Mouse (Mus musculus): ENCODE measurements at regions not wholly inside any gene's neighbourhood (a gene's known extent, or its start where the extent isn't known, plus 50 kb on each side); places are given as distances from the start of the nearest gene placed in this dataset.

GRCm38 (mm10) chr8:91876161-91876560, 74.3 kb upstream of the Irx3 start:
- DNase-seq (ENCODE audit: low spot score), result no peak

GRCm38 (mm10) chr8:91873232-91873631, 71.4 kb upstream of the Irx3 start:
- DNase-seq (ENCODE audit: low spot score), result no peak

DNA sequence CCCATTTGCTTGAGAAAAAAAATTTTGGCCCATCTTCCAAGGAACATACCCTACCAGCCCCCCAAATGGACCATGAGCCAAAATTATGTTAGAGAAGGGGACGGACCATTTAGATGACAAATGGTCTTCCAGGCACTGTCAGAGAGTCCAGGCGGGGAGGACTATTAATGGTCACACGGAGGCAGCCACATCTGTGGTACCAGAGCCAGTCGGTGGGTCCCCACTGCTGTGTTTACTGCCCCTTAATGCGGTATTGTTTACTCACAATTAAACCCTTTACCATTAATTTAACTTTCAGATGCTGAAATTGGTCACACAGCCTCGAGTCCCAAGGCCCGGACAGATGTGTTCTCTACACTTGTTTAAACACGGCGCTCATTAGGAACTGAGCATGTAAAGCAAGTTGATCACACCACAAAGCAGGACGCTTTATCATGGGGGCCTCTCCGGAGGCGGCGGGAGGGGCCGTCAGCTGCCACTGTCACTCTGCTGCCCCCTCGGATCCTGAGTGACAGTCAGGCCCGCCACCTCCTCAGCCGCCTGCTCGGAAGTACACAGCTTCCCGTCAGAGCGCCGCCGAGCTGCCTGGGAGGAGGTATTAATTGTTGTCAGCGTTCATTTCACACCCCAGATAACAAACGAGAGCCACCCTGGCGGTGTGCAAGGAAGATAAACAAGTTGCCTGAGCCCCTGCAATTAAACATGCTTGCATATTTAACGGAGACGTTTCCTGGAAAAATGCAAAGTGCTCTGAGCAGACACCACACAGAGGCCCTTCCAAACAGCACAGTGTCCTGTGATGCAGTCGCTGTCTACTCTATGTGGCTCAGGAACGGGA, 70.6 kb upstream of the Irx3 start:
- no peak for DNase-seq (ENCODE audit: low spot score)

- no peak for DNase-seq (ENCODE audit: low spot score)
Observed at GRCm38 (mm10) chr8:91867069-91867468, 65.2 kb upstream of the Irx3 start.

- DNase-seq (ENCODE audit: low spot score), result no peak
Observed at GRCm38 (mm10) chr8:91866076-91866475, 64.2 kb upstream of the Irx3 start.

- no peak for DNase-seq (ENCODE audit: low spot score)
Observed at GRCm38 (mm10) chr8:91865361-91865760, 63.5 kb upstream of the Irx3 start.

DNA sequence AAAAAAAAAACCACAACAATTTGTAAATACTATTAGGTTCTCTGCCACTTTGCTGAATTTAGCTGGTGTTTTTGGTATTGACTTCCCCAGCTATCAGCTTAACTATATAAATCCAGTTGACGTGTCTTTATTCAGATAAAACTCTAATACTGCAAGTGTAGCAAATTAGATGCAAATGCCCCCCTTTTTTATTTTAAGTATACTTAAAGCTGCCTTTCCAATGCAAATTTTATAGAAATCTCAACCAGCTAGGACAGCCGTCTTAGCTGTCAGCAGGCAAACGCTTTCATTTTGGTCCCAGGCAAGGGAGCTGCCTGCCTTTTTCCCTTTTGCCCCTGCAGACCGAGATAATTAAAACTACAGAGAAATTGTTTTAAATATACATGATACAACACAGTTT, 61.6 kb upstream of the Irx3 start:
- DNase-seq (ENCODE audit: low spot score), result no peak

GRCm38 (mm10) chr8:91855881-91856280, 54.0 kb upstream of the Irx3 start:
- DNase-seq (ENCODE audit: low spot score), result no peak

GRCm38 (mm10) chr8:91854369-91854768, 52.5 kb upstream of the Irx3 start:
- DNase-seq (ENCODE audit: low spot score), result no peak

DNA sequence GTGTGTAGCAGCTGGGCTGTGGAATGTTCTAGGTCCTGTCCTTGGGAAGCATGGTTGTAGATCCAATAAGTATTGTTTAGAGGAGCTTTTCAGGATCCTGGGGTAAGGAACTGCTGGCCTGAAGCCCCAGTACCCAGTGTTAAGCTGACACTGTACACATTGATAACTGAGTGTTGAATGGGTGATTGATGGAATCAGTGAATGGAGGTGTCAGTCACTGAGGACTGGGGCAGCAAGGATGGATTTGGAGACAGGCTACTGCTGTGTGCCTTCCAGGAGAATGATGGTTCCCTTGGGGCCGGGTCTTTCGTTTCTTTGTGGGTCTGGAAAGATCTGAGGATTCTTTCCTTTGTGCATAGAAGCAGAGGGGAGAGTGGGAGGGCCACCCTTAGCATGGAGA, 51.9 kb upstream of the Irx3 start:
- DNase-seq (ENCODE audit: low spot score), result no peak

- no peak for DNase-seq (ENCODE audit: low spot score)
Observed at GRCm38 (mm10) chr8:91853336-91853735, 51.5 kb upstream of the Irx3 start.
